Mouse (Mus musculus): ENCODE measurements at regions not wholly inside any gene's neighbourhood (a gene's known extent, or its start where the extent isn't known, plus 50 kb on each side); places are given as distances from the start of the nearest gene placed in this dataset.

DNA sequence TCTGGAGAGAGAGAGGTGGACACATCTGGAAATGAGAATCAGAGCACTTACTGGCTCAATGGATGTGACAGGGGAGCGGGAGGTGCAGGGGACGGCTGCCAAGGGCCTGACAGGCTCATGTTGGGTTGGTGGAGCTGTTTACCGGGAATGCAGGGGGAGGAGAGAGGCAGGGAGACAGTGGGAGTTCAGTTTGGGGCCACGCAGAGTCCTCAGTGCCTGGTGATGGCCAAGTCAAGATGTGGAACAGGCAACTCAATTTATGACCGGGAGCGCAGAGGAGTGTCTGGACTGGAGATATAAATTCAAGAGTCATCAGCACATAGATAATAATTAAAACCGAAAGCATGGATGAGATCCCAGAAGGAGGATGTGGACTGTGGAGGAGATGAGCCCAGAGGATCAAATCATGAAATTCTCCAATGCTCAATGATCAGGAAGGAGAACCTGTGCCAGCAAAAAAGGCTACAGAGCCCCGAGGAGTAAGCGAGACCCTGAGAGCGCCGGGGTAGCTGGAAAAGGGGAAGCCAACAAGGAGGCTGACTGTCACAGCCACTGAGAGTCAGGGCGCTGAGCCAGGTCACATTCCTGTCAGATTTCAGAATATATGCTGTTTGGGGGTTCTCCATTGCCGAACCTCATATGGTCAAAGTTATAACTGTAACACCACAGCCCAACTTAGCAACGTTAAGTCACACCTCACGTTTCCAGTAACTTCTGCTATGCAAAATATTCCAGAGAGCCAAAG is 358.0 kb upstream of the Npvf start:
- DNase-seq: peak; percentile 51

DNA sequence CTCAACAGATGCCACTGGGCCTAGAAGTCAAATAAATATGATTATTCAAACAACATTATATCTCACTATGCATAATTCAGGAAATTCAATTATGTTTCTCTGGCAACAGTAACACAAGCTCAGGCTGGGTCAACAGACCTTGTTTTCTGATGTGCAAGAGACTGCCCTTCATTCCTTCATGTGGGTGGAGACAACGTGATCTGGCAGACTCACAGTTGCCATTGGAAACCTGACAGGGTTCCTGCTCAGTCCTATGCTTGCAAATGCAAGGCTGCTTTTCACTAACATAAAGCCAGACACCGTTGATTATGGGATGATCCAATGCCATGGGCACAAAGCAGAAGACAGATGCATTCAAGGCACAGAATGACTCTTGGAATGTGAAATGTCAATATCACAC is 361.5 kb upstream of the Npvf start:
- DNase-seq: no peak

DNA sequence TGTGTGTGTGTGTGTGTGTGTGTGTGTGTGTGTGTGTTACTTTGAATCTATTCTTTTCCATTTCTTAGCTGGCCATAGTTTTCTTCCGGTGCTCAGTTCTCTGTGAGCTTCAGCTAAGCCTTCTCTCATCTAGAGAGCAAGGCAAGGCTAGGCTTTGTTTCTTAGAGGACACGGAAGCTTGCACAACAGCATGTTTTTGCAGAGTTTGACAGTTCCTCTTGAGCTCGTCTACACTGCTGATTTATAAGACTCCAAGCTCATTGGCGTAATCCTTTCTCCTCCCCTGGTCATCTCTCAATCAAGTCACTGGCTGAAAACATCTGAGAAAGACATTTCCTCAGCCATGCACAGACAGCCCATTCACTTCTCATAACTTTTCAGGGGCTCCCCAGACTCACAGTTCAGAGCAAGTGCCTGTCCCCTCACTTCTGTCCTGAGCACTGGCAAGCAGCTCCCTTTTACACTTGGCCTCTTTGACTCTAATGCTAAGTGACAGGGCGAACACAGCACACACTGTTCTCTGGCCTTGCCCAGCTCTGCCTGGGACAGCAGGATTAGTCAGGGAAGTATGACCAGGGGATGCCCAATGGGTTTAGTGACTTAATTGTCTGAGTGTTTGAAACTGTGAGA is 362.3 kb upstream of the Npvf start:
- no peak for DNase-seq

DNA sequence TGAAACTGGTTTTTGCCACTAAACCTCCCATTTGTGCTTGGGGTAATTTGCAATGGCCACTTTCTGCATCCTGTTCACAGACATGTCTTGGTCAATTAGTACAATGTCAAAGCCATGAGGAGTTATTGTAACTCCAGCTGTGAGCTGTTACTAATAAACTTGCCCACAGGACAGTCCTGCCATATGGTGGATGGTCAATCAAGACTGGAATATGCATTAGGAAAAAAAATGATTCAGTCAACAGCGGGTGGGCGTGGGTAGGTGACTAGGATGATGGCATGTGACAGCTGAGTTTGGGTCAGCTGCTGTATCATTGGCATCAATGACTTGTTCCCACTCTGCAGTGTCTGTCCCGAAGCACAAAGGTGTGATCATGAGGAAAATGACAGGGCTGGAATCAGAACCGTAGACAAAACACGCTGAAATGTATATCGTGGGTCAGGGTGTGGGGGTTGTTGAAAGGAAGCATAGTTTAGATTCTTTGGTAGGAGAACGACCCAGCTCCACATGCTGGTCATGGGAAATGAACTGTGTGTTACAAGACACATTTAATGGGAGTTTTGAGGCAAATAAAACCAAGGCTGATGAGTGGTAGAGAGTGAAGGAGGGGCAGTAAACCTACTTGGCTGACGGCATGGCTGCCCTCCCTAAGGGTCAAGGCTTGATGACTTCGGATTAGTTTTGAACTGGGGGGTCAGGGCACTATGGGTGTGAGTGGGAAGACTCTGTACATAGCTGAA is 363.2 kb upstream of the Npvf start:
- DNase-seq: no peak

DNA sequence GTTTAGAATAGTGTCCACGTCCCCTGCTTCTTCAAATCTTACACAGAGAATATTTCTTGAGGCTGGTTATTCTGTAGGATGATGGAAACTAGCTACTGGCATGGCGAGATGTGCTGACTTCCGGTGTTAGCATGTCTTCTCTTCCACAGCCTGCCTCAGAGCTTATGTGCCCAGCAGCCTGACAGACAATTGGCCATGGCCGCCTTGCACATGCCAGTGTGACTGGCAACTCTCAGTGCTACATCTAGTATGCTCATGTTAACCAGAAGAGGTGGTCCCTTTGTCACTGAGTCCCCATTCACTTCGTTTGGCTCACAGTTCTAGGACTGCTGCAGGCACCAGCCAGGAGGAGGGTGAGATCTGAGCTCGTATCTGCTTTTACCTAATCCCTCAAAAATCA is 367.0 kb upstream of the Npvf start:
- no peak for DNase-seq

DNA sequence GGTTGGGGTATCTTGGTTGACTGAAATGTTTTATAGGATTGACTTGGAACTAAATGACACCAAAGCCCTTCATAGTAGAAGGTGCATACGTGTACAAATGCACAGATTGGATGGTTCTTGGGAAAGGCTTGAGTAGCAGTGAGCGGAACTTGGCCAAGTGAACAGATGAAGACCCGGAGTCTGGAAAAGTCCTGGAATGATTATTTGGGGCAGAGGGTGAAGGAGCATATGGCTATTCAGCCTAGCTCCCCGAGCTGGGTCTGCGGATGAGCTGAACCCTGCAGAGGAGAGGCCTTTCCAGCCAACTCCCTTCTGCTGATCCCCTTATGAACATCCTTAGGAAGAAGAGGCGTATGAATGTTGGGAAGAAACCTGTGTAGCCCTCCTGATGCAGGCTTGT is 369.1 kb upstream of the Npvf start:
- no peak for DNase-seq

DNA sequence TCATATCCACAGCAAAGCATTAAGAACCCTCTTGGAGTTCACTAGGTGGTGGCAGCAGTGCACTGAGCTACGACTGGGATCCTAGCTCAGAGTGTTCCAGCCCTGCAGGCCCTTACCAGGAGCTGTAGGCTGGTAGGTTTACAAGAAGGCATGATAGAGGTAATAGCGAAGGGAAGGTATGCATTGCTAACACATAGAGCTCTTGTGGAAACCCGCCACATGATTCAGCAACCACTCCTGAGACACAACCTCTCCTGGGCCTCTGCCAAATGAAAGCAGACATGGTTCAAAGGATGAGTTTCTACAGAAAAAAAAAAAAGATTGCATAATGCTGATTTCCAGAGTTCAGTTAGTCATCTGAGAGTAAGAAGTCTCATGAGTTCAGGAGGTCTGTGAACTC is 370.5 kb upstream of the Npvf start:
- no peak for DNase-seq

DNA sequence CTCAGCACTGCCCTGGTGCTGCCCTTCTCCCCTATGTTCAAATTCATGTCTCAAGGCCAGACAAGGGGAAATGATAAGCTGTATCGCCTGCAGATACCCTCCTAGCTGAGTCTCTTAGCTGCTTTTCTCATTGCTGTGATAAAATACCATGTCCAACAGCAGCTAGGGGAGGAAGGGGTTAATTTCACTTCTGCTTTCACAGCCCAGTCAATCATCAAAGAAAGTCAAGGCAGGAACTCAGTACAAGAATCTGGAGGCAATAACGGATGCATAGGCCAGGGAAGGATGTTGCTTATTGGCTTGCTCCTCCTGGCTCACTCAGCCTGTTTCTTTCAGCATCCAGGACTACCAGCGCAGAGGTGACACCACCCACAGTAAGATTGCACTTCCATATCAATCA is 371.2 kb upstream of the Npvf start:
- DNase-seq: no peak

DNA sequence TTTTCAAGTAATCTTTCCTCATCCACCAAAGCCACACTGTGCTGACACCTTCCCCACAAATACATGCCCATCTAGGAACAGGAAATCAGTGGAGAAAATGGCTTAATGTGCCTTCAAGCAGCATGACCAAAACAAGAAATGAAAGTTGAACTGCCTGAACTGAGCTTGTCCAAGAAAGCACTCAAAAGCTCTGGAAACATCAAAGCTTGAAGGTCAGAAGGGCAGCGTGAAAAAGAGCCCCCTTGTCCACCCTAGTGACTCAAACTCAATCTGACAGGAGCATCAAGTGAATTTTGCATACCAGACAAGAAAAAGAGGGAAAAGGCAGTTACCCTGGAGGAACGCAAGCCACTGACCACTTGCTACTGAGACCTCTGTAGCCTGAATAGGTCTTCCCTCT is 373.1 kb upstream of the Npvf start:
- DNase-seq: no peak

DNA sequence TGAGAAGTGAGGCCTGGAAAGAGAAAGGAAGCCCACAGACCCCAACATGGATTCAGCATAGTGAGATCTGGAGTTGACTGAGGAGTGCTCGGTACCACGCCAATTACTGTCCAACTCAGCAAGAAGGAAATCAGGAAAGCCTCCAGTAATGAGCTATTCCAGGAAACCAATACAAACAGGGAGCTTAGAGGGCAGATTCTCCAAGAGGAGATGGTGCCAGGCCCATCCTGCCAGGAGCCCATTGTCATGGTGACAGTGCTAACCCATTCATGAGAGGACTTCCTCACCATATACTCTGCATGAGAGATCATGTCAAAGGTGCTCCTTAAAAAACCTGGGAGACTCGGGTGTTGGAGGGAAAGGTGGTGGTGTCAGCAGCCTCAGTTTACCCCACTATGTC is 375.3 kb upstream of the Npvf start:
- no peak for DNase-seq

DNA sequence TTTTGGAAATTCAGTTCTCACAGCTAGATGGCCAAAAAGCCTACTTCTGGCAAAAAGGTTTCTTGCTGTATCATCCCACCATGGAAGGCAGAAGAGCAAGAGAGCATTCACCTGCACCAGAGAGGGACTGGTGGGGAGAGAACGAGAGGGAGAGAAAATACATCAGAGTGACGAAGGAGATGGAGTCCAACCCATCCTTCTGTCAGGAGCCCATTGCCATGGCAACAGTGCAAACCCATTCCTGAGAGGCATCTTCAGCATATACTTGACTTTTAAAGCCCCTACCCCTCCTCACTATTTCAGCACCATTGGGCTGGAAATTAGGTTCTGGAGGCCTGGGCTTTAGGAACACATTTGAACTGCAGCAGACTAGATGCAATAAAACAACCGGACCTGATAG is 375.7 kb upstream of the Npvf start:
- no peak for DNase-seq

DNA sequence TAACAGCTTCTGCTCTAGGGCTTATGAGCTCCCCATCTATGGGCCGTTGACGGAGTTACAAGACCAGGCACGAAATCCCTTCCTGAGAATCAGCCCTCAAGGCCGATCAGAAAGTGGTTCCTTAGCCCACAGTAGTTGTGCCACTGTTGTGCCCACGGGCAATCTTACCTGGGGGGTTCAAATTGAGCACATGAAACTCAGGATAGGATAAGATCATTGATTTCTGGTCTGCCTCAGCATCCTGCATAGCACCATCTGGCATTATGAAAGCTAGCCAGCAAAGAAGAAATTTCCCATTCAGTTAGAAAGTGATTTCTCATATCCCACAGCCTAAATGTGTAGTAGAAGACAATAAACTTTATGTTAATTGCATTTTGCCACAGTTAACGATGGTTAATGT is 379.6 kb upstream of the Npvf start:
- no peak for DNase-seq

DNA sequence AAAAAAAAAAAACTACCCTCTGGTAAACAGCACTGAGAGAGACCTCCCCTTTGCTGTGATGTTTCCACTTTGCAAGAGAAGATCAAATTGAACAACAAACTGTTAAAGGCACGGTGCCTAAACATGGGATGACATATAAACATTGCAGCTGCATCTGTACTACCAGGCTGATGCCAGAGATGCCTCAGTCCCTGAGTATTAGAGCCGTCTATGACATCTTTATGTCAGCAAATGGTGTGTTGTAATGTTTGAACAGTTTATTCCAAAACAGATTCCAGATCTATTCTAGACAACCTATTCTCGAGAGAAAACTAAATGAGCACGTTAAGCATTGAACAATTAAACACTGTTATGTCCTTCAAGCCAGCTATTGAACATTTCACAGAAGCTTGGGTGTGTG is 381.8 kb upstream of the Npvf start:
- DNase-seq: no peak

DNA sequence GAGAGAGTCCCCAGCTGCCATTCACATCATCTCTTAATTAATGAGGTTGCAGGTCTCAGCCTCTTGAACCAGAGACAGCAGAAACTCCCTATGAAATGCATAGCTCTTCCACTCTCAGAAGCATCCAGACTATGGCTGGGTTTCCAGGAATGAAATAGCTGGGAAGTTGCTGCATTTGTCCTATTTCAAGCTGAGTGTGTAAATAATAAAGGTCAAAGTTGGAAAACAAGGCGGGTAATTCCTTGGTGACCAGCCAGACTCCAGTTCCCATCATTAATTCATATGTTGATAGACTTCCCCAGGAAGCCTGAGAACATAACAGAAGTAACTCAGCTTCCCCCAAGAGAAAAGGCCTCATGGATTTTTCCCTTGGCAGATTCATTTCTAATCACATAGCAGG is 382.3 kb upstream of the Npvf start:
- peak; percentile 50 for DNase-seq

DNA sequence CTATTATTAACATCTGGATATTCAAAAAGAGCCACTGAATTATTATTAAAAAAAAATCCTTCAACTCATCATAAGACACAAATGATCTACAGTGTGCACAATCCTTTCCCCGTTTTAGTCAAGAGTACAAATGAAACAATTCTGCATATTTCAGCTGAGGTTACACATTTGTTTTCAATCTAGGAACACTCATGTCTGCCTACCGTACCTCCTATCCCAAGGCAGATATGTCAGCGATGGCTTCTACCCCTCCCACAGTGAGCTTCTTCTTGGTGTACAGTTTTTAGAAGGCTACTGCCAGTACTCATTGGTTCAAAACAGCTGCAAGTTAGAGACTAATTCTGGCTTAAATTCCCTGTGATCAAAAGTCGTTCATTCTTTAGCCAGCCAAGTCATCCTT is 382.7 kb upstream of the Npvf start:
- no peak for DNase-seq

DNA sequence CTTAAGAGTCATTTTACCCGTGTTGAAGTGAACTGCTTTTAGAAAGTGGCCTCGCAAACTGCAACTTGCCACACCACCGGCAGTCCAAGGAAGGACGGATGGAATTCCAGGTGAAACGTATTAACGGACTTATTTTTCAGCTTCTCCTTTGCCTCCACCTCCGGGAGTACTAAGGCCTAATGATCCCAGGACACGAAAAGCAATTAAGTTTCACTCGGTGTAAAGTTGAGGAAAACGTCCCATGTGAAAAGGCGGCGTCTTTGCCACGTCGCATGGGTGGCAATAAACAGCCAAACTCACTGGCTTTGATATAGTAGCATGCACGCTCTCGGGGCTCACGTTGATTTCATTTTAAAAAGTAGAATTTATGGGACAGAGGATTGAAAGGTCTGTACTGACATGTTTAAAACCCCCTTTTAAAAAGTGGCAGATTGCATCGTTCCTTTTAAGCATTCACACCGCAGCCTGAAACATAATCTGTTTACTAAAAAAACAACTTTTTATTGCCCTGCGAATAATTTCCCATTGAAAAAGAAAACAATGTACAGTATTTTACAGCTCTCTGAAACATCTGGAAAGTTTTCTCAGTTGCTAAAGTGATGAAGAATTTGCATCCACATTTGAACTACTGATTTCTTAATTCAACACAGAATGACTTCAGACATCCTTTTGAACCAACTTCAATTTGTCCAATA is 385.4 kb upstream of the Npvf start:
- DNase-seq: no peak

DNA sequence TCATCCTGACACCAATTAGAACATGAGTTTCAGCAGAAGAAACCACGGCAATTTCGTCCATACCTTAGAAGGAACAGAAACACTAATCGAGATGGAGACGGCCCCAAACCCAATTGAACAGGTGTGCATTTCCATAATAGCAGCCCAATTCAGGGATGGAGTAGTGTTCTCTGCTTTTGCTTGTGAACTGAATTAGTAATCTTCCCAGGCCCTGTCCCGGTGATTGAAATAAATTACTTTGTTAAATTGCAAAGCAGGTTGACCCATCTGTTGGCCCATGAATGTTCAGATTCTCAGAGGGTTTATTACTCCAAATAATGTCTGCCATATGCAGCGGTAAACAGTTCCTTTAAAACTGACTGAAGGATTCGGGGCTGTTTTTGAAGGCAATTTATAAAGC is 388.5 kb upstream of the Nfe2l3 start:
- DNase-seq: no peak

DNA sequence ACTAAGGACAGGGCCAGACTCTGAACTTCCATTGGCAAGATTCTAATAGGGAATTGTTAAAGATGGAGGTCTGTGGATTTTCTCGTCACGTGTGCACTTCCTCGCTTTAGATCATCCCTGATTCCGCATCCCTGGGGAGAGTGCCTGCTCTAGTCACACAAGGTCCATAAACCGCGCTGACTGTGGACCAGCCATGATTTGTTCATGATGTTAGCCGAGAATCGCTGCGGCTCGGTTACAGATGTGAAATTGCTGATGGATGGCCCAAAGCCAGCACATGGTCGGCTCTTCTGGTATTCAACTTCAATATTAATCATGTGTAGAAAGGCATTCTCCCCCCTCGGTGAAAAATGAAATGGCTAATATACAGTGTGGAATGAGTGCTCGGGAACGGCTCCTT is 387.6 kb upstream of the Nfe2l3 start:
- no peak for DNase-seq

DNA sequence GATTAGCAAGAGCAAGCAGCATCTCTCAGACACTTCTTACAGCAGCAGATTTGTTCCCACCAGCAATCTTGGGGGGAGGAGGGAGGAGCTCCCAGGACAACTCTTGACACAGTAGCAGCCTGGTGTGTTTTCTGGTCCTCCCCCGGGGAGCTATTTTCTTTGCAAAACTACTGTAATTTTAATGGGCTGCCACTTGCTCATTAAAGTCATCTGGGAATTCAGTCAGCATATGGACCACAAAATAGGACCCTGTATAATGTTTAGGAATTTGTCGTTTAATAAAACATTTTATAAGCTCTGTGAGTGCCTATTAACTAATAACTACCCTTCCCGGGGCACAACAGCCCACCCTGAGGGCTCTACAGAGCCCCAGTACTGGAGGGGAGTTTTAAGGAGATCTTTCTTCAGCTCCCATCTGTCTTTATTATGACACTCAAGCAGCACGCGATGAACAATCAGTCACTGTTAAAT is 380.0 kb upstream of the Nfe2l3 start:
- DNase-seq: no peak

DNA sequence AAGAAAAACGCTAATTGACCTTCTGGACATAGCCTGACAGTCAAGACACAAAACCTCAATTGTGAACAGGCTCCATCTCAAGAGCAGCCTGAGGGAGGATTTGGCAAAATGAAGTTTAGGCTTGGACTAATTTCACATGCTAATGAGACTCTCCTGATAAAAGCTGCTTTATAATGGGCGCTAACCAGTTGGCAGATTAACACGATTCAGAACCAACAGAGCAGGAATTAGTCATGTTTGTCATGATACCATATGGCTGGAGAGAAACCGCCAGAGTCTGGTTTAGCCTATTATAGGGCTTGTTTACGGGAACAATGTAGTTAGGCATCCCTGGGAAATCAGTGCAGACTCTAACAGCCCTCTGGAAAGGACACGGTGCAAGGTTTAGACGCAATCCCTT is 375.2 kb upstream of the Nfe2l3 start:
- no peak for DNase-seq

DNA sequence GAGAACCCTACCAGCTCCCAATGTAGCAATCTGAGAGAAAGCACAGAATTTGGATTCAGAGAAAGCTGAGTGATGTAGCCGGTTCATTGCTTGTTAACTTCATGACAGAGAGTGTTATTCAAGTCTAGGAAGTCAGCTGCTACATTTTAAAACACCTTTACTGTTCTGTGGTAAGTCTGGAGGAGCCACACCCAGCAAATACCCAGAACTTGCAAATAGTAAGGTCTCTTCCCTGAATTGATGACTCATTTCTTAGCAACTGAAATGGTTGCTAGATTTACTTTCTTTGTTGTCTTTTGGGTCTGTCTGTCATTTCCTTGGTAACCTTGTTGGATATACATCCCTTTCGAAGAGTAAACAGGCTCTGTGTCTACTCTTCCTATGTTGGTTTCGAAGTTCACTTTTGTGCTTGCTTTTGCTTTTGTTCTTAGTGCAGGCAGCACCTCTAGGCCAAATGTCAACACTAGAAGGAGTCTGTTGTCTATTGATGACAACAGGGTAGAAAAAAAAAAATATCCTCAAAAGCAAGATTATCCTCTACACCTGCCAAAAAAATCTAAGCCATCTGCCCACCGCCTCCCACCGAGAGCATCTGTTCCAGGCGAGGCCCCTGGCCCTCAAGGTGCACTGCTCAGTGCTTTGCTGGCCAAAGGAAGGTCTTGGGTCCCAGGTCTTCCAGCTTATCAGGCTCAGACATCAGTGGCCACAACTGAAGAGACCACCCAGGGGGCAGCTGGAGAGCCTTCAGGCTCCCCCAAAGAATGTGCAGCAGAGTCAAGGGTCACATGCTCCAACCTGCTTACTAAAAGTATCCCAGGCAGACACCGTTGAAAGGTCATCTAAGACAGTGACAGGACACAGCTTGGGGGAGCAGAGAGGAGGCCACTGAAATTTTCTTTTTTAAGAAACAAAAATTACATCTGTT is 372.3 kb upstream of the Nfe2l3 start:
- no peak for DNase-seq
